Mouse (Mus musculus): Measurements from ENCODE around the gene Jchain.

GRCm38 (mm10) chr5:88542651-88543282, 15.1 kb upstream of the Jchain start:
- no peak for TF ChIP-seq CTCF (IDR thresholded peaks at IDR 0.05; ENCODE audit: insufficient read depth, low read depth, low read length)
- no peak for TF ChIP-seq POLR2A (IDR thresholded peaks at IDR 0.05; ENCODE audit: insufficient read depth, low read depth, low read length)

All from olfactory bulb, adult 2 months (tissue).